Mouse (Mus musculus) G1E (cell line): ENCODE results near the gene Fam69a.

Source experiments
- CTCF ChIP-seq: IDR thresholded peaks from 2 replicates; pipeline ENCODE4 v1.5.1; 2012; ENCODE audit warnings: low read depth, low read length, inconsistent platforms, mixed read lengths
- GATA1 ChIP-seq: IDR thresholded peaks from 2 replicates; pipeline ENCODE4 v1.6.1; 2012; ENCODE audit warnings: borderline replicate concordance, low read length, inconsistent platforms, mixed read lengths

DNA sequence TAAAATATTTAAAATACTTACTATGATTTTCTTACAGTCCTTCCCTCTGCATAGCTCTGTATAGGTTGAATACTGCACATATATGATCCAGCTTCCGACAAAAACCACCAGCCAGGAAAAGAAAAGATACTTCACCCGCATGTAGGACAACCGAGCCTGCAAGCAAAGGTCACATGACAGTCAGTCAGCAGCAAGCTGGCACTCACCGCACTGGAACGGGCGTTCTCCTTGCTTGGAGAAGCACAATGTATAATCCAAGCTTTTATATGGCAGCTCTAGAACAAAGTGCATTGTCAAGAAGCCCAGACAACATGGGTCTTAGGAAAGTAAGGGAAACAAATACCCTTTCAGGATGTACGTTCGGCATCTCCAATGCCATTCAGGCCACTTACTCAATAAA lies 62.3 kb downstream of the Fam69a start:
- TF ChIP-seq CTCF = no peak
- no peak for TF ChIP-seq GATA1
